Mouse (Mus musculus): ENCODE results near the gene Pradc1. TPM values are rescaled to one million over a fixed set of nuclear protein-coding genes. Genes with fewer than 3 reads are reported as not detected.

Pradc1 gene
- total RNA-seq, 2 experiments from 2014 or later = 10.7 to 14.7 TPM

DNA sequence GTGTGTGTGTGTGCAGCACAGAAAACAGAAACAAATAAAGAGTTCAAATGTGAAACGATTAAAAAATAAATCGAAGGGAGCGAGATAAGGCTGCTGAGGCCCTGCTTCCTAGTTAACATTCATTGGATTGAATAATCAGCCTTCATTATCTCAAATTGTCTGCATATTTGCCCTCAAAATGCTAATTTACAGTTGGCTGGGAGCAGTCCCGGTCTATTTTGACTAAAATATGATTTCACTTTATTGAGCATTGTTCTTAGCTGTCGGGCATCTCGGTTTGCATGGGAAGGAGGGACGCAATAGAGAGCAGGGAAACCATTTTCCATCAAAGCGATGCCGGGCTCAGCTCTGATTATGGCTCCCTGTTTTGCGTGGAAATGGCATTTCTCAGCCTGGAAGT lies 48.7 kb downstream of the Pradc1 start:
- DNase-seq = no peak
- intact Hi-C loops (cut with DNase I) = loop anchor here (10.0 kb wide), 1 partner anchor 358 kb away; no protein-coding TSS in a partner anchor

DNA sequence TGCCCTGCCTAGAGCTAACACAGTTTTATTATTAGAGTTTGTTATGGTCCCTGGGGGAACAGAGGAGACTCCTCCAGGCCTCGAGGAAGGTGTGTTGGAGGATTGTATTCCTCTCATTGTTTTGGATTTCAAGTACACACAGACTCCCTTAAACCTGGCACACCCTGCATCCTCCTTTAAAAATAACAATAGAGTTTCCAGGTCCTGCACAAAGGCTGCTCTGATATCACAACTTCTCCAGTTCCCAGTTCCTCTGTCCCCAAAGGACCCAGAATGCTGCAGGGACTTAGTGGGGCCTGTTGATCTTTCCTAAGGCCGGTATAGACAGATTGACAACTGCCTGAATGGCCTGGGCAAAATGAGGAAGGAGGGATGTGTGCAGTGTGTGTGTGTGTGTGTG lies 49.2 kb downstream of the Pradc1 start:
- intact Hi-C loops (cut with DNase I) = loop anchor here (10.0 kb wide), 1 partner anchor 358 kb away; no protein-coding TSS in a partner anchor
- peak in 1 of 2 experiments; percentile 24 for DNase-seq

DNA sequence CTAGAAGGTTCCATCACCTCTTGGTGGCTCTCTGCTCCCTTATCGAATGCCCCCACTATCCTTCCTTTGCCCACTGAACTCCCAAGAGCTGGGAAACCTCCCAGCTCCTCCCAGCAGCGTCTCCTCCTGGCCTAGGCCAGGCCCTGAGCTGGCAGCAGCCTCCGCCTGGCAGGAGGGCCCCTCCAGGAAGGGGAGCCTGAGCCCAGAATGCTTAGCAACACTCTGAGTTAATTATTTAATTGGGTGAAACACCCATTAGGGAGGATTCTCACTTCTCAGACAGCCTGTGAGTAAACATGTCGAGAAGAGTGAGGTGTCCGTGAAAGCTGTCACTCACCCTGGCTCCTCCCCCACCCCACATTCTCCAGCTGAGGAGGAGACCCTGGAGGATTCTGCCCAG lies 52.1 kb downstream of the Pradc1 start:
- DNase-seq = no peak
- intact Hi-C loops (cut with DNase I) = loop anchor here (10.0 kb wide), 1 partner anchor 355 kb away; no protein-coding TSS in a partner anchor

GRCm38 (mm10) chr6:85397165-85397564 lies 54.6 kb downstream of the Pradc1 start:
- intact Hi-C loops (cut with DNase I) = no loop called here
- DNase-seq = peak in 1 of 2 experiments; percentile 64

Other genes with a start within 250 kb of the Pradc1 start
- gene Sfxn5, start 118.5 kb downstream of the Pradc1 start, total RNA-seq (2021) = 1 to 10 TPM; 3.4 to 4.1 TPM
- gene Rab11fip5, start 77.3 kb downstream of the Pradc1 start, total RNA-seq (2021) = 10 to 100 TPM; 65.0 to 67.0 TPM
- not detected for gene Noto, start 28.1 kb downstream of the Pradc1 start, total RNA-seq (2021)
- 1 to 10 TPM; 7.8 to 9.2 TPM for gene Smyd5, start 20.0 kb downstream of the Pradc1 start, total RNA-seq (2021)
- 100 to 1,000 TPM; 151 TPM for gene Cct7, start 456 bp downstream of the Pradc1 start, total RNA-seq (2021)
- gene Fbxo41, start 51.0 kb upstream of the Pradc1 start, total RNA-seq (2021) = not detected
- gene Egr4, start 61.6 kb upstream of the Pradc1 start, total RNA-seq (2021) = not detected
- 1 to 10 TPM; 2.1 to 2.4 TPM for gene Alms1, start 135.6 kb upstream of the Pradc1 start, total RNA-seq (2021)